Mouse (Mus musculus) midbrain, embryonic 14.5 days (tissue): Measurements from ENCODE around the gene Gm6592. TPM values are rescaled to one million over a fixed set of nuclear protein-coding genes. Genes with fewer than 3 reads are reported as not detected.
A peak's percentile ranks its signal among the peaks of the same experiment; 100 is the strongest.

ENCODE experiments used
- ATAC-seq: fragments of 200-750 bp; cut with Nextera tagmentation; 2 replicates; pipeline ENCODE4 v1.8.0; 2017; ENCODE audit warnings: moderate number of reproducible peaks, moderate library complexity; ENCODE audit not compliant: low FRiP score, low TSS enrichment
- DNase-seq: peaks from one replicate; pipeline ENCODE4 v3.0.0-alpha.2; 2015
- H3K27ac ChIP-seq: fragments of 300-500 bp; sonication (generic); replicated peaks from 2 replicates; pipeline ENCODE4 v1.5.1; 2014; ENCODE audit warnings: mild to moderate bottlenecking, low read depth, low read length, moderate library complexity
- H3K27me3 ChIP-seq: fragments of 300-500 bp; sonication (generic); 2 replicates; pipeline ENCODE4 v1.6.1; 2014; ENCODE audit warnings: low read length, control low read depth, mixed read lengths; ENCODE audit not compliant: control insufficient read depth, insufficient read depth
- H3K36me3 ChIP-seq: fragments of 300-500 bp; sonication (generic); 2 replicates; pipeline ENCODE4 v1.6.1; 2014; ENCODE audit warnings: low read length, control low read depth; ENCODE audit not compliant: control insufficient read depth, insufficient read depth
- H3K4me1 ChIP-seq: fragments of 300-500 bp; sonication (generic); 2 replicates; pipeline ENCODE4 v1.6.1; 2014; ENCODE audit warnings: mild to moderate bottlenecking, antibody characterized with exemption, low read length, control low read depth; ENCODE audit not compliant: control insufficient read depth, insufficient read depth
- H3K4me2 ChIP-seq: fragments of 300-500 bp; sonication (generic); 2 replicates; pipeline ENCODE4 v1.6.1; 2014; ENCODE audit warnings: mild to moderate bottlenecking, low read length, moderate library complexity
- H3K4me3 ChIP-seq: fragments of 300-500 bp; sonication (generic); replicated peaks from 2 replicates; pipeline ENCODE4 v1.5.1; 2014; ENCODE audit warnings: low read depth, low read length
- H3K9ac ChIP-seq: fragments of 300-500 bp; sonication (generic); replicated peaks from 2 replicates; pipeline ENCODE4 v1.6.1; 2014; ENCODE audit warnings: mild to moderate bottlenecking, low read length, moderate library complexity
- H3K9me3 ChIP-seq: fragments of 300-500 bp; sonication (generic); 2 replicates; pipeline ENCODE4 v1.6.1; 2016; ENCODE audit warnings: low read length, control low read depth, mixed read lengths; ENCODE audit not compliant: control insufficient read depth
- WGBS: fragments of 180-500 bp; shearing (Covaris S2); extraction: QIAGEN DNeasy Blood & Tissue Kit; methylation state at CpG from one replicate; pipeline ENCODE4 v1.1.7; 2014; 5-methylcytosine and 5-hydroxymethylcytosine counted together
- polyA plus RNA-seq: library from polyadenylated mRNA; unstranded; fragments of >200 nt; fragmentation: Nextera tagmentation; extraction: Ambion mirVana; gene quantifications from 2 replicates; pipeline ENCODE4 v1.2.1, GENCODE M21; 2014

The Gm6592 gene
- polyA plus RNA-seq, 1 experiment from 2014 or later = not detected

DNA sequence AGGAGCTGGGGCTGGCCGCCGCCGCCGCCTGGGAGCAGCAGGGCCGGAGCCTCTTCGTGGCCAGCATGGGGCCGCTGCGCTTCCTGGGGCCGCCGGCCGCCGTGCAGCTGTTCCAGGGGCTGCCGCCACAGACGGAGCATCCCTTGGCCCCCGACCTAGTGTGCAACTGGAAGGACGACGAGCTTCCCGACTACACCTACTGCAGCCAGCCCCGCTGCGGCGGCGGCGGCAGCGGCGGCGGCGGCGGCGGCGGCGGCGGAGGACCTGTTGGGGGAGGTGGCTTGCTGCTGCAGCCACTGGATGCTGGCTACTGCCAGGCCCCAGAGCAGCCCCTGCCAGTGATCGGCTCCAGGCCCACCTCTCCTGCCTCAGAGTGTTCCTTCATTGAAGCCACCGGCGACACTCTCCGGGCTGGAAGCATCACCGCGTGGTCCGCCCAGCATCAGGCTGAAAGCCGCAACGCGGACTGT is 49.4 kb downstream of the Gm6592 start:
- Histone ChIP-seq H3K27ac (peak overlapping the region; percentile 90), H3K9ac (peak overlapping the region; percentile 84), H3K27me3 (no peaks in the 10 kb centered on the region), H3K4me3 (peak overlapping the region; percentile 58), H3K36me3 (peaks cover under 1% of the 10 kb centered on the region; the same call in 1 of the 2 replicates), H3K9me3 (no peaks in the 10 kb centered on the region), H3K4me1 (0 out of 2 replicates have a peak, but pooled peaks cover 3% of the 10 kb centered on the region), H3K4me2 (peak overlapping the region; percentile 64)
- DNase-seq (peak; percentile 46), ATAC-seq (peak; percentile 66)
- 24% methylated on average over 39 of the region's 42 CpGs for WGBS

Other genes with a start within 250 kb of the Gm6592 start
- not detected in 2 replicates for gene Ssxb8, start 153.2 kb upstream of the Gm6592 start, polyA plus RNA-seq
- gene Ssx9, start 95.6 kb upstream of the Gm6592 start, polyA plus RNA-seq = not detected in 2 replicates
- gene Ssxb5, start 40.3 kb upstream of the Gm6592 start, polyA plus RNA-seq = not detected in 2 replicates
- gene Gm5751, start 30.3 kb downstream of the Gm6592 start, polyA plus RNA-seq = not detected in 2 replicates
- gene B630019K06Rik, start 48.4 kb downstream of the Gm6592 start, polyA plus RNA-seq = 34.3 and 39.3 TPM in 2 replicates
- not detected in 2 replicates for gene Fthl17b, start 119.0 kb downstream of the Gm6592 start, polyA plus RNA-seq
- gene Fthl17c, start 132.6 kb downstream of the Gm6592 start, polyA plus RNA-seq = not detected in 2 replicates
- not detected in 2 replicates for gene Fthl17d, start 142.8 kb downstream of the Gm6592 start, polyA plus RNA-seq
- not detected in 2 replicates for gene Fthl17e, start 189.5 kb downstream of the Gm6592 start, polyA plus RNA-seq
- not detected in 2 replicates for gene Fthl17f, start 219.0 kb downstream of the Gm6592 start, polyA plus RNA-seq